Mouse (Mus musculus): ENCODE results near the gene Cacna1c.

The Cacna1c gene

GRCm38 (mm10) chr6:119099333-119099732 is 96.9 kb downstream of the Cacna1c start:
- DNase-seq (ENCODE audit: low spot score in 2 of 2), result no peak

GRCm38 (mm10) chr6:119096481-119096880 is 99.7 kb downstream of the Cacna1c start:
- no peak for DNase-seq (ENCODE audit: low spot score in 2 of 2)

- no peak for DNase-seq (ENCODE audit: low spot score in 2 of 2)
Observed at GRCm38 (mm10) chr6:119095081-119095480, 101.1 kb downstream of the Cacna1c start.

GRCm38 (mm10) chr6:119089173-119089572 is 107.0 kb downstream of the Cacna1c start:
- no peak for DNase-seq (ENCODE audit: low spot score in 2 of 2)

- DNase-seq (ENCODE audit: low spot score in 2 of 2), result no peak
Observed at GRCm38 (mm10) chr6:119088381-119088780, 107.8 kb downstream of the Cacna1c start.

- no peak for DNase-seq (ENCODE audit: low spot score in 2 of 2)
Observed at GRCm38 (mm10) chr6:119087919-119088318, 108.3 kb downstream of the Cacna1c start.

- no peak for DNase-seq (ENCODE audit: low spot score in 2 of 2)
Observed at GRCm38 (mm10) chr6:119085789-119086188, 110.4 kb downstream of the Cacna1c start.

- no peak for DNase-seq (ENCODE audit: low spot score in 2 of 2)
Observed at GRCm38 (mm10) chr6:119084532-119084931, 111.7 kb downstream of the Cacna1c start.

- no peak for DNase-seq (ENCODE audit: low spot score in 2 of 2)
Observed at GRCm38 (mm10) chr6:119083559-119083958, 112.7 kb downstream of the Cacna1c start.

- no peak for DNase-seq (ENCODE audit: low spot score in 2 of 2)
Observed at GRCm38 (mm10) chr6:119082662-119083061, 113.6 kb downstream of the Cacna1c start.

- no peak for DNase-seq (ENCODE audit: low spot score in 2 of 2)
Observed at GRCm38 (mm10) chr6:119081650-119082049, 114.6 kb downstream of the Cacna1c start.

- no peak for DNase-seq (ENCODE audit: low spot score in 2 of 2)
Observed at GRCm38 (mm10) chr6:119079626-119080025, 116.6 kb downstream of the Cacna1c start.

- DNase-seq (ENCODE audit: low spot score in 2 of 2), result no peak
Observed at GRCm38 (mm10) chr6:119078912-119079311, 117.3 kb downstream of the Cacna1c start.

- DNase-seq (ENCODE audit: low spot score in 2 of 2), result no peak
Observed at GRCm38 (mm10) chr6:119077231-119077630, 119.0 kb downstream of the Cacna1c start.

- DNase-seq (ENCODE audit: low spot score in 2 of 2), result no peak
Observed at GRCm38 (mm10) chr6:119073419-119074071, 122.7 kb downstream of the Cacna1c start.

GRCm38 (mm10) chr6:119072772-119073171 is 123.4 kb downstream of the Cacna1c start:
- DNase-seq (ENCODE audit: low spot score in 2 of 2), result no peak

GRCm38 (mm10) chr6:119070771-119071170 is 125.4 kb downstream of the Cacna1c start:
- no peak for DNase-seq (ENCODE audit: low spot score in 2 of 2)

GRCm38 (mm10) chr6:119070351-119070750 is 125.9 kb downstream of the Cacna1c start:
- no peak for DNase-seq (ENCODE audit: low spot score in 2 of 2)

- no peak for DNase-seq (ENCODE audit: low spot score in 2 of 2)
Observed at GRCm38 (mm10) chr6:119069145-119069544, 127.1 kb downstream of the Cacna1c start.

GRCm38 (mm10) chr6:119068650-119069049 is 127.6 kb downstream of the Cacna1c start:
- no peak for DNase-seq (ENCODE audit: low spot score in 2 of 2)

GRCm38 (mm10) chr6:119064961-119065360 is 131.3 kb downstream of the Cacna1c start:
- DNase-seq (ENCODE audit: low spot score in 2 of 2), result no peak

GRCm38 (mm10) chr6:119064430-119064829 is 131.8 kb downstream of the Cacna1c start:
- no peak for DNase-seq (ENCODE audit: low spot score in 2 of 2)

GRCm38 (mm10) chr6:119062695-119063094 is 133.5 kb downstream of the Cacna1c start:
- no peak for DNase-seq (ENCODE audit: low spot score in 2 of 2)

- no peak for DNase-seq (ENCODE audit: low spot score in 2 of 2)
Observed at GRCm38 (mm10) chr6:119058896-119059295, 137.3 kb downstream of the Cacna1c start.
